Mouse (Mus musculus): ENCODE measurements around the gene Cutal. TPM values are rescaled to one million over a fixed set of nuclear protein-coding genes. Genes with fewer than 3 reads are reported as not detected.

Gene Cutal
- 1.2 TPM for polyA plus RNA-seq (2015; fragmentation: Illumina TruSeq; extraction: RNeasy Lipid Tissue Mini Kit (QIAGEN cat#74804); ENCODE audit: low read depth, low replicate concordance)

GRCm38 (mm10) chr2:34874271-34874670 is at the start of gene Cutal:
Cutal (plus strand) TSS chr2:34874396.

GRCm38 (mm10) chr2:34825827-34826459 is 48.3 kb upstream of the Cutal start, which contains the start of gene Fbxw2:
Fbxw2 (minus strand) TSS chr2:34826311.

GRCm38 (mm10) chr2:34832766-34833457 is 41.3 kb upstream of the Cutal start, which contains the start of gene Gm34653:
Gm34653 (plus strand) TSS chr2:34833007.

GRCm38 (mm10) chr2:34874816-34875345 is 685 bp downstream of the Cutal start, which contains the start of gene Psmd5:
Psmd5 (minus strand) TSS chr2:34874968.

GRCm38 (mm10) chr2:34913218-34914068 is 39.2 kb downstream of the Cutal start, which contains the start of gene Phf19:
Phf19 (minus strand) TSS chr2:34914026.

Other genes starting within 250 kb of the Cutal start
- gene Gapvd1, start 119.2 kb upstream of the Cutal start, polyA plus RNA-seq (2015; fragmentation: Illumina TruSeq; extraction: RNeasy Lipid Tissue Mini Kit (QIAGEN cat#74804); ENCODE audit: low read depth, low replicate concordance): 60.6 TPM
- 380 TPM for gene Hspa5, start 102.4 kb upstream of the Cutal start, polyA plus RNA-seq (2015; fragmentation: Illumina TruSeq; extraction: RNeasy Lipid Tissue Mini Kit (QIAGEN cat#74804); ENCODE audit: low read depth, low replicate concordance)
- gene Rabepk, start 74.5 kb upstream of the Cutal start, polyA plus RNA-seq (2015; fragmentation: Illumina TruSeq; extraction: RNeasy Lipid Tissue Mini Kit (QIAGEN cat#74804); ENCODE audit: low read depth, low replicate concordance): 45.4 TPM
- 105 TPM for gene Fbxw2, start 48.1 kb upstream of the Cutal start, polyA plus RNA-seq (2015; fragmentation: Illumina TruSeq; extraction: RNeasy Lipid Tissue Mini Kit (QIAGEN cat#74804); ENCODE audit: low read depth, low replicate concordance)
- gene Gm34653, start 41.4 kb upstream of the Cutal start, polyA plus RNA-seq (2015; fragmentation: Illumina TruSeq; extraction: RNeasy Lipid Tissue Mini Kit (QIAGEN cat#74804); ENCODE audit: low read depth, low replicate concordance): not detected
- gene Psmd5, start 572 bp downstream of the Cutal start, polyA plus RNA-seq (2015; fragmentation: Illumina TruSeq; extraction: RNeasy Lipid Tissue Mini Kit (QIAGEN cat#74804); ENCODE audit: low read depth, low replicate concordance): 40.4 TPM
- gene Phf19, start 39.6 kb downstream of the Cutal start, polyA plus RNA-seq (2015; fragmentation: Illumina TruSeq; extraction: RNeasy Lipid Tissue Mini Kit (QIAGEN cat#74804); ENCODE audit: low read depth, low replicate concordance): 0.76 TPM
- gene Traf1, start 87.4 kb downstream of the Cutal start, polyA plus RNA-seq (2015; fragmentation: Illumina TruSeq; extraction: RNeasy Lipid Tissue Mini Kit (QIAGEN cat#74804); ENCODE audit: low read depth, low replicate concordance): 2.7 TPM
- gene Hc, start 187.0 kb downstream of the Cutal start, polyA plus RNA-seq (2015; fragmentation: Illumina TruSeq; extraction: RNeasy Lipid Tissue Mini Kit (QIAGEN cat#74804); ENCODE audit: low read depth, low replicate concordance): 0.59 TPM
- 0.79 TPM for gene AI182371, start 227.1 kb downstream of the Cutal start, polyA plus RNA-seq (2015; fragmentation: Illumina TruSeq; extraction: RNeasy Lipid Tissue Mini Kit (QIAGEN cat#74804); ENCODE audit: low read depth, low replicate concordance)
- gene Cntrl, start 235.1 kb downstream of the Cutal start, polyA plus RNA-seq (2015; fragmentation: Illumina TruSeq; extraction: RNeasy Lipid Tissue Mini Kit (QIAGEN cat#74804); ENCODE audit: low read depth, low replicate concordance): 9.0 TPM

Measured in brain, adult 10 weeks (tissue).